Mouse (Mus musculus) G1E (cell line): Measurements from ENCODE around the gene Il17rc.

ENCODE experiments used
- CTCF ChIP-seq: IDR thresholded peaks from 2 replicates; pipeline ENCODE4 v1.5.1; 2012; ENCODE audit warnings: low read depth, low read length, inconsistent platforms, mixed read lengths
- GATA1 ChIP-seq: IDR thresholded peaks from 2 replicates; pipeline ENCODE4 v1.6.1; 2012; ENCODE audit warnings: borderline replicate concordance, low read length, inconsistent platforms, mixed read lengths
- GATA2 ChIP-seq: IDR thresholded peaks from 2 replicates; pipeline ENCODE4 v1.6.1; 2012; ENCODE audit warnings: low read depth, low read length, inconsistent platforms, borderline replicate concordance
- POLR2AphosphoS5 ChIP-seq: IDR thresholded peaks from 2 replicates; pipeline ENCODE4 v1.6.1; 2012; ENCODE audit warnings: low read depth, low read length, inconsistent platforms; ENCODE audit not compliant: insufficient replicate concordance
- TAL1 ChIP-seq: conservative IDR thresholded peaks from 2 replicates; pipeline ENCODE4 v1.6.1; 2012; ENCODE audit warnings: low read depth, low read length, inconsistent platforms, mixed read lengths

- TF ChIP-seq CTCF = no peak
- no peak for TF ChIP-seq TAL1
- TF ChIP-seq GATA2 = no peak
- no peak for TF ChIP-seq POLR2AphosphoS5
- no peak for TF ChIP-seq GATA1
These were observed 44.5 kb upstream of the Il17rc start for GRCm38 (mm10) chr6:113426696-113427095.
